Mouse (Mus musculus): ENCODE data around the gene Nans.

- TF ChIP-seq FLI1 (IDR thresholded peaks at IDR 0.05; ENCODE audit: low read length) (no peak), GATA1 (IDR thresholded peaks at IDR 0.05; ENCODE audit: borderline replicate concordance, low read length) (no peak)
Observed at GRCm38 (mm10) chr4:46457186-46457585, 31.9 kb upstream of the Nans start.
